Mouse (Mus musculus) c-Kit-negative CD71-positive TER-119-positive erythroid progenitor cells, embryonic 14.5 days (primary cell): ENCODE results near the gene Cyp27a1.

Source experiments
- DNase-seq: peaks from one replicate; pipeline ENCODE4 v3.0.0-alpha.2; 2013; ENCODE audit warnings: low read depth, low spot score

Gene Cyp27a1

DNA sequence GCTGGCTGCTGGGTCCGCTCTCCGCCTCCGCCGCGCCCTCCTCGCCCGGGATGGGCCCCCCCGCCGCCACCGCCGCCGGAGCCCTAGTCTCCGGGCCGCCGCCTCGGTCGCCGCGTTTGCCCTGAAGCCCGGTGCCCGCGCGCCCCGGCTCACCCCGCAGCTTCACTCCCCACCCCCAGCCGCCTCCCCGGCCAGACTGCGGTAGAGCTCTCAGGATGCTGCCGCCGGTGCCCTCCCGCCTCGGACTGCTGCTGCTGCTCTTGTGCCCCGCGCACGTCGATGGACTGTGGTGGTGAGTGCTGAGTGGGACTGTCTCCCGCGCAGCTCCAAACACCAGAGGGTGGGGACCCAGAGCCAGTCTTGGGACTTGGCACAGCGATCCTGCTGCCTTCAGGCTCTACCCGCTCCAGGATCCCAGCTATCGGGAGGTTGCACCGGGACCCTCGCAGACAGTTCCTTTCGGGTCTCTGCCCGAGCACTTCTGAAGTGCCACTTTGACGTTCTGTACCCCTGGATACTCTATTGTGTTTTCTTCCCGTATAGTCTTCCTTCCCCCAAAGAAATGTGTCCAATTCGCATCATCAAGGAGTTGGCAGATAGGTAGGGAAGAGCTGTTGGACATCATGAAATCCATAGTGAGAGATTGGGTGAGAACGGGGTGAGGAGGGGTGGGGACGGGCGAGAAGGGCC, 58.7 kb downstream of the Cyp27a1 start:
- no peak for DNase-seq

DNA sequence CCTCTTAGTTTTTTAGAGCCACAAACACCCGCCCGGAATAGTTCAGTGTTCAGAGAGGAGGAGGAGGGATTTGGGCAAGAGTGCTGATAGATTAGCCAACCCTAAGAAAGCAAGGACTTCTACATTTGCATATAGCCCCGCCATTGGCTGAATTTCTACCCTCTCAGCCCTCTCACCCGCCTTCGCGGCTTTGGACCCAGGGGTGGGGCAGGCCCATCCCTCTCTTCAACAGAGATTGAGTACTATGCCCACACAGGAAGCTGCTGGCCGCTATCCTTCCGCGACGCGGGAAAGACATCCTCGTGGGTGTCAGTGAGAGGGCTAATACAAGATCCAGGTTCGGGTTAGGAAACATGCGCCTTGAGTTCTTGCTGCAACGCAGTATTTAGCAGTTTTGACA, 59.8 kb downstream of the Cyp27a1 start:
- DNase-seq: no peak

DNA sequence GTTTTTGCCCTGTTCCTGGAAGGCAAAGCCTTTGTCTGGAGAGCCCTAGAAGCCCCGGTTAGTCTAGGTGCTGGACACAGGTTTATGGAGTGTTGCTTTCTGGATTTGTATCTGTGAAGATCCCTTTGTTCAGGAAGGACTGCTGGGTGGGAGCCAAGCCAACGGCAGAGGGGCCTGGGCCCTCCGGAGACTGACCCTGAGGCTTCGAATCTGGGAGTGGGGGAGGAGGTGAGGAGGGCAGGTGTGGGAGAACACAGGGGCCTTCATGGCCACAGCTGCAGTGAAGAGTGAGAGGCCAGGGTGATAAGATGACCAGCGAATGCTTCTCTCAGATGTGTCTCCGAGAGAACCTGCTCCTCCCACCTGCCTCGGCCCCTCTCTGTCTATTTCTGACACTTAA, 60.7 kb downstream of the Cyp27a1 start:
- DNase-seq: no peak

DNA sequence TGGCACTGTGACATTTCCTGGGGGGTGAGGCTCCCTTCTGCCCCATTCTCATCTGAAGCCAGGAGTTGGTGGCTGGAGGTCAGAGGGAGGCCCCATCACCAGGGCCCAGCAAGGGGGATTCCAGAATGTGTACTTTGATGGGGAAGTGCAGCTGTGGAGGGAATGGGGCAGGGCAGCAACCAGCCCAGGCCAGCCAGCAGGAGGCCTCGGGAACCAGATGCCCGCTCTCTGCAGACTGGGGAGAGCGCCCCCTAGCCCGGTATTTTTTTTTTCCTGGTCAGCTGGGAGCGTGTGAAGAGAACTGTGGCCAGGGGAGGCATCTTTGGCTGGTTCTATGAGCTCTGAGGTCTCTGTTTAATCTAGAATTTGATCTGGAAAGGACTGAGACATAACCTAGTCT, 62.4 kb downstream of the Cyp27a1 start:
- no peak for DNase-seq

DNA sequence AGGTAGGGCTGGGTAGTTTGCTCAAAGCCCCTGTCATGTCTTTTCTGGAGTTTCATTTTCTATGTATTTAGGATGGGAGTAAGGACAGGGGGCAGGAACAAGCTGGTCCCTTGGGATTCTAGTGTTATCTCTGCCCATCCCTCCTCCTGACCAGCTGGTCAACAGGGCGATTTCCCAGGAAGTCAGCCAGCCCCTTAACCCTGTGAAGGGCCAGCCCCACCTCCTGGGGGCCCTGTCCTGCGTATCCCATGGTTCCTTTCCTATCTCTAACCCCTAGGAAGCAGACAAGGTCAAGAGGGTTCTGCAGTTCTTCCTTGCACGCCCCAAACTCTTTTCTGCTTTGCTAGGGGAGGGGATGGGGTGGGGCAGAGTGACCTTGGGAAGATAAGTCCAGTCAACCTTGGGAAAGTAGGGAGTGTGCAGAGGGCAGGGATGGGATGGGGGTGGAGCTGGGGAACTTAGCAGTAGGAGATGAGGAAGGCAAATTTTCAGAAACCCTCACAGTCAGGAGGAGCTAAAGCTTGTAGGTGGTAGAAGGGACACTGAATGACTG, 65.6 kb downstream of the Cyp27a1 start:
- no peak for DNase-seq

DNA sequence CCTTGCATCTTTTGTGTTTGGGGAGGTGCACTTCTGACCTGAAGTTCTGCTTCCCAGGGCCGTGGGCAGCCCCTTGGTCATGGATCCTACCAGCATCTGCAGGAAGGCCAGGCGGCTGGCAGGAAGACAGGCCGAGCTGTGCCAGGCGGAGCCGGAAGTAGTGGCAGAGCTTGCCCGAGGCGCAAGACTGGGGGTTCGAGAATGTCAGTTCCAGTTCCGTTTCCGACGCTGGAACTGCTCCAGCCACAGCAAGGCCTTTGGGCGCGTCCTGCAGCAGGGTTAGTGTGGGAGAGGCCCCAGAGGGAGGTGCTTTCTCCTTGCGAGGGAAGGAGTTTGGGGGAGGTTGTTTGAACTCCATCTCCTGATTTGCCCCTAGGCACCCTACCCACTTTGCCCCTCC, 68.7 kb downstream of the Cyp27a1 start:
- DNase-seq: no peak

DNA sequence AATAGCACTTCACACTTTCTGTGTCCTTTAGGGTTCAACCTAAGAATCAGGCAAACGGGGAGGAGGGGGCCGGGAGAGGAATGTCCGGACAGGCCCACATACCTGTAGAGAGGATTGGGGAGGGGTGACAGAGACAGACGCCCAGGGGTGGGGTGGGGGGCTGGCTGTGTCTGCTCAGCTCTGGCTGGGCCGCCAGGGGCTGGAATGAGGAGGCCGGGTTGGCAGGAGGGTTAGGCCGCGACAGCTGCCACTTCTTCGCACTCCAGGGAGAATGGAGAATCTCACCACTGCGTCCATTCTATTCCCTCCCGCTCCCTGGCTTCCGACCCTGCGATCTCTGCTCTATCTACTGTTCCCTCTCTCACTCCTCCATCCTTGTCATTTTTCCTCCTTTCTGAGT, 70.2 kb downstream of the Cyp27a1 start:
- DNase-seq: no peak

DNA sequence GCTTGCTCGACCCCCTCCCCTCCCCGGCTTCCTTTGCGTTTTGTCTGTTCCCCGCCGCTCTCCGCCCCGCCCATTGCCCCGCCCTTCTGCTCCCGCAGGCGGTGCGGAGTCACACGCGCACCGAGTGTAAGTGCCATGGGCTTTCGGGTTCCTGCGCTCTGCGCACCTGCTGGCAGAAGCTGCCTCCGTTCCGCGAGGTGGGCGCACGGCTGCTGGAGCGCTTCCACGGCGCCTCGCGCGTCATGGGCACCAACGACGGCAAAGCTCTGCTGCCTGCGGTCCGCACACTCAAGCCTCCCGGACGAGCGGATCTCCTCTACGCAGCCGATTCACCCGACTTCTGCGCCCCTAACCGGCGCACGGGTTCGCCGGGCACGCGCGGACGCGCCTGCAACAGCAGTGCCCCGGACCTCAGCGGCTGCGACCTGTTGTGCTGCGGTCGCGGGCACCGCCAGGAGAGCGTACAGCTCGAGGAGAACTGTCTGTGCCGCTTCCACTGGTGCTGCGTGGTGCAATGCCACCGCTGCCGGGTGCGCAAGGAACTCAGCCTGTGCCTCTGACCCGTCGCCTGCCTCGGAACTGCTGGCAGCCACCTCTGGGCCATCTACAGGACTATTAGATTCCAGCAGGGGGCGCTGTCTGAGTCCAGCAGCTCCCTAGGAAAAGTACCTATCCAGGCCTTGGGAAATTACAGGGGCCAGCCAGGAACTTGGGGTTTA, 70.8 kb downstream of the Cyp27a1 start:
- DNase-seq: no peak
